Mouse (Mus musculus): ENCODE data around the gene Panx2. TPM values are rescaled to one million over a fixed set of nuclear protein-coding genes. Genes with fewer than 3 reads are reported as not detected.

Gene Panx2
- total RNA-seq, 2 experiments from 2014 or later: 106 to 111 TPM

GRCm38 (mm10) chr15:89106073-89106472, 46.5 kb downstream of the Panx2 start:
- intact Hi-C loops (cut with DNase I): no loop called here
- peak in 1 of 2 experiments; percentile 27 for DNase-seq (ENCODE audit: extremely low spot score in 1 of 2, low spot score in 2 of 2)

GRCm38 (mm10) chr15:89106976-89107375, 47.4 kb downstream of the Panx2 start:
- intact Hi-C loops (cut with DNase I): no loop called here
- peak in 1 of 2 experiments; percentile 12 for DNase-seq (ENCODE audit: extremely low spot score in 1 of 2, low spot score in 2 of 2)

GRCm38 (mm10) chr15:89110147-89110546, 50.6 kb downstream of the Panx2 start:
- DNase-seq (ENCODE audit: extremely low spot score in 1 of 2, low spot score in 2 of 2): no peak
- intact Hi-C loops (cut with DNase I): no loop called here

- intact Hi-C loops (cut with DNase I): no loop called here
- no peak for DNase-seq (ENCODE audit: extremely low spot score in 1 of 2, low spot score in 2 of 2)
Measured at GRCm38 (mm10) chr15:89118007-89118406, 58.5 kb downstream of the Panx2 start.

- peak; percentile 93 to 96 for DNase-seq (ENCODE audit: extremely low spot score in 1 of 2, low spot score in 2 of 2)
- intact Hi-C loops (cut with DNase I): loop anchor here (5.0 kb wide), 1 partner anchor 74 kb away; the partner anchor contains the start of gene Dennd6b
Measured at GRCm38 (mm10) chr15:89122649-89123366, 63.3 kb downstream of the Panx2 start, which contains the start of gene Tubgcp6. Gene Tubgcp6 (minus strand): TSS chr15:89123112.

Other genes starting within 250 kb of the Panx2 start
- 10 to 100 TPM in 1 of 2 experiments, 1 to 10 TPM in 1; 8.8 to 10.4 TPM for gene Alg12, start 240.4 kb upstream of the Panx2 start, total RNA-seq (2021)
- gene Creld2, start 240.1 kb upstream of the Panx2 start, total RNA-seq (2021): 10 to 100 TPM; 14.2 to 18.8 TPM
- gene Pim3, start 197.5 kb upstream of the Panx2 start, total RNA-seq (2021): 10 to 100 TPM; 40.6 to 44.0 TPM
- 1 to 10 TPM; 1.3 to 1.7 TPM for gene Ttll8, start 105.3 kb upstream of the Panx2 start, total RNA-seq (2021)
- gene Mlc1, start 80.7 kb upstream of the Panx2 start, total RNA-seq (2021): 10 to 100 TPM; 89.8 to 93.9 TPM
- under 1 TPM in 1 of 2 experiments, not detected in 1; 0.85 TPM for gene Mov10l1, start 76.8 kb upstream of the Panx2 start, total RNA-seq (2021)
- 10 to 100 TPM; 17.5 TPM for gene Trabd, start 15.4 kb downstream of the Panx2 start, total RNA-seq (2021)
- 10 to 100 TPM; 19.1 to 20.6 TPM for gene Selenoo, start 29.4 kb downstream of the Panx2 start, total RNA-seq (2021)
- gene Tubgcp6, start 63.4 kb downstream of the Panx2 start, total RNA-seq (2021): 10 to 100 TPM; 26.3 to 30.3 TPM
- 10 to 100 TPM; 18.1 to 19.3 TPM for gene Hdac10, start 69.0 kb downstream of the Panx2 start, total RNA-seq (2021)
- gene Mapk12, start 81.0 kb downstream of the Panx2 start, total RNA-seq (2021): 1 to 10 TPM; 5.0 to 5.3 TPM
- gene Mapk11, start 89.9 kb downstream of the Panx2 start, total RNA-seq (2021): 10 to 100 TPM; 24.7 to 28.2 TPM
- 10 to 100 TPM; 49.0 to 52.3 TPM for gene Plxnb2, start 121.1 kb downstream of the Panx2 start, total RNA-seq (2021)
- gene Dennd6b, start 136.8 kb downstream of the Panx2 start, total RNA-seq (2021): 10 to 100 TPM; 41.4 to 41.8 TPM
- gene Ppp6r2, start 151.8 kb downstream of the Panx2 start, total RNA-seq (2021): 100 to 1,000 TPM; 154 to 159 TPM